Mouse (Mus musculus) cerebellum, adult 2 months (tissue): ENCODE data around the gene Slc13a4. TPM values are rescaled to one million over a fixed set of nuclear protein-coding genes. Genes with fewer than 3 reads are reported as not detected.

ENCODE experiments used
- DNase-seq, 2 experiments: peaks; one replicate each; pipeline ENCODE4 v3.0.0; 2021
- H3K27ac ChIP-seq: fragments of 200-500 bp; 2 replicates; pipeline ENCODE4 v1.5.1; 2012; ENCODE audit warnings: low read length, control low read depth, inconsistent platforms; ENCODE audit not compliant: insufficient read depth
- H3K27me3 ChIP-seq: fragments of 200-500 bp; 2 replicates; pipeline ENCODE4 v1.6.1; 2012; ENCODE audit warnings: inconsistent platforms, mild to moderate bottlenecking, low read length, moderate library complexity; ENCODE audit not compliant: control insufficient read depth, insufficient read depth
- H3K4me1 ChIP-seq: fragments of 200-500 bp; 2 replicates; pipeline ENCODE4 v1.6.1; 2011; ENCODE audit warnings: low read length; ENCODE audit not compliant: control insufficient read depth, insufficient read depth
- H3K4me3 ChIP-seq: fragments of 200-500 bp; replicated peaks from 2 replicates; pipeline ENCODE3; 2011; ENCODE audit warnings: mild to moderate bottlenecking, low read depth, low read length, control low read depth; ENCODE audit not compliant: insufficient read depth
- CTCF ChIP-seq: fragments of 200-500 bp; IDR thresholded peaks from 2 replicates; pipeline ENCODE4 v1.5.1; 2011; ENCODE audit warnings: low read depth, mild to moderate bottlenecking, control low read depth, low read length, moderate library complexity, borderline replicate concordance; ENCODE audit not compliant: insufficient read depth
- POLR2A ChIP-seq: fragments of 200-500 bp; IDR thresholded peaks from 2 replicates; pipeline ENCODE4 v1.6.1; 2011; ENCODE audit warnings: low read length, control low read depth, borderline replicate concordance; ENCODE audit not compliant: insufficient read depth
- WGBS: fragments of 180-500 bp; shearing (Covaris S2); methylation state at CpG from one replicate; pipeline ENCODE4 v1.1.7; 2018; 5-methylcytosine and 5-hydroxymethylcytosine counted together
- polyA plus RNA-seq: library from polyadenylated mRNA; depleted of rRNA; stranded (reverse); fragments of >200 nt; gene quantifications from 2 replicates; pipeline ENCODE4 v1.2.3, GENCODE M21; 2012

Gene Slc13a4
- polyA plus RNA-seq, 1 experiment: 4.9 TPM

GRCm38 (mm10) chr6:35302581-35302980 lies 5.3 kb downstream of the Slc13a4 start:
- Histone ChIP-seq H3K27me3 (no peaks in the 10 kb centered on the region), H3K4me3 (no peak overlapping the region), H3K4me1 (no peaks in the 10 kb centered on the region), H3K27ac (no peak overlapping the region)
- TF ChIP-seq POLR2A (no peak), CTCF (no peak)
- DNase-seq: no peak
- WGBS: 94% methylated on average over 7 of the region's 7 CpGs

- Histone ChIP-seq H3K27me3 (no peaks in the 10 kb centered on the region), H3K4me1 (peaks cover 7% of the 10 kb centered on the region; the same call in 1 of the 2 replicates), H3K4me3 (no peak overlapping the region), H3K27ac (no peak overlapping the region)
- TF ChIP-seq CTCF (no peak), POLR2A (no peak)
- DNase-seq: no peak
- 89% methylated on average over 6 of the region's 6 CpGs for WGBS
Measured at GRCm38 (mm10) chr6:35298323-35298722, 9.6 kb downstream of the Slc13a4 start.

- Histone ChIP-seq H3K27me3 (no peaks in the 10 kb centered on the region), H3K4me1 (peaks cover 7% of the 10 kb centered on the region; the same call in 1 of the 2 replicates), H3K27ac (no peak overlapping the region), H3K4me3 (no peak overlapping the region)
- WGBS: 86% methylated on average over 7 of the region's 7 CpGs
- TF ChIP-seq POLR2A (no peak), CTCF (no peak)
- no peak for DNase-seq
Measured at GRCm38 (mm10) chr6:35297516-35298227, 10.3 kb downstream of the Slc13a4 start.

GRCm38 (mm10) chr6:35297001-35297400 lies 10.9 kb downstream of the Slc13a4 start:
- DNase-seq: peak; percentile 31 to 52
- Histone ChIP-seq H3K27ac (no peak overlapping the region), H3K4me3 (no peak overlapping the region), H3K27me3 (no peaks in the 10 kb centered on the region), H3K4me1 (peaks cover 7% of the 10 kb centered on the region; the same call in 1 of the 2 replicates)
- TF ChIP-seq POLR2A (no peak), CTCF (no peak)
- WGBS: 10% methylated on average over 2 of the region's 2 CpGs

GRCm38 (mm10) chr6:35294964-35295363 lies 13.0 kb downstream of the Slc13a4 start:
- WGBS: 62% methylated on average over 2 of the region's 2 CpGs

GRCm38 (mm10) chr6:35289676-35290075 lies 18.3 kb downstream of the Slc13a4 start:
- Histone ChIP-seq H3K4me1 (peaks cover 6% of the 10 kb centered on the region; the same call in 1 of the 2 replicates), H3K27ac (no peak overlapping the region), H3K4me3 (no peak overlapping the region), H3K27me3 (no peaks in the 10 kb centered on the region)
- TF ChIP-seq CTCF (no peak), POLR2A (no peak)
- no peak for DNase-seq
- 91% methylated on average over 8 of the region's 8 CpGs for WGBS

More at GRCm38 (mm10) chr6:35294964-35295363, 13.0 kb downstream of the Slc13a4 start:
- Histone ChIP-seq H3K27me3 (no peaks in the 10 kb centered on the region), H3K27ac (no peak overlapping the region), H3K4me3 (no peak overlapping the region), H3K4me1 (peaks cover 7% of the 10 kb centered on the region; the same call in 1 of the 2 replicates)
- DNase-seq: no peak
- TF ChIP-seq POLR2A: no peak
- no peak for TF ChIP-seq CTCF

GRCm38 (mm10) chr6:35288920-35289319 lies 19.0 kb downstream of the Slc13a4 start:
- H3K27me3 ChIP-seq: no peaks in the 10 kb centered on the region
- H3K4me1 ChIP-seq: peaks cover 6% of the 10 kb centered on the region; the same call in 1 of the 2 replicates
- H3K27ac ChIP-seq: no peak overlapping the region
- no peak for TF ChIP-seq POLR2A
- no peak for TF ChIP-seq CTCF
- WGBS: 56% methylated on average over 7 of the region's 7 CpGs
- no peak overlapping the region for H3K4me3 ChIP-seq
- no peak for DNase-seq
